Mouse (Mus musculus): Measurements from ENCODE around the gene Eva1c.

DNA sequence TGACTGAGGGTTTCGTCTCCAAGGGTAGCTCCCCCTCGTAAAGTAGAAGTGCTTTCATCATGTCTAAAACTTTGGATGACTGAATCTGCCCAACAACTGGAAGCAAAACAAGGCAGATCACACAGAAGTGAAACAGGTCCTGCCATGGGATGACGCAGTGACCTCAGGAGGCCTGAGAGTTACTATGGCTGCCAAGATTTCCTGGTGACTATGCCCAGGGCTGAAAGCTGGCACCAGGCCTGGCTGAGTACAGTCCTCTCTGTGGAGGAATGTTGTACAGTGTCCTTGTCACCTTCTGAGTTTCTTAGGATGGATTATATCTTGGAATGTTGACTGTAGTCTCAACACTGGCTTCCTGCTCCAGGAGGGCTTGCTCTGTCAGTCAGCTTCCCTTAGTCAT, 71.1 kb downstream of the Eva1c start:
- no peak for TF ChIP-seq CTCF (IDR thresholded peaks at IDR 0.05; ENCODE audit: borderline replicate concordance, insufficient read depth, low read depth, low read length)
- no peak for TF ChIP-seq POLR2A (IDR thresholded peaks at IDR 0.05; ENCODE audit: borderline replicate concordance, insufficient read depth, low read length)
